Mouse (Mus musculus) NIH3T3 (cell line): ENCODE measurements around the gene Stk19.

Source experiments
- DNase-seq: peaks from one replicate; pipeline ENCODE4 v3.0.0-alpha.2; 2012; ENCODE audit warnings: low read depth

Gene Stk19

GRCm38 (mm10) chr17:34836856-34837221, at the start of gene Stk19, which contains the start of gene Dxo:
Stk19 (minus strand) TSS chr17:34836945.
Dxo (plus strand) TSS chr17:34837019.
- peak; percentile 98 for DNase-seq

- peak; percentile 72 for DNase-seq
Observed at GRCm38 (mm10) chr17:34885615-34886014, 48.9 kb upstream of the Stk19 start.

- no peak for DNase-seq
Observed at GRCm38 (mm10) chr17:34884704-34885103, 48.0 kb upstream of the Stk19 start.

- peak; percentile 67 for DNase-seq
Observed at GRCm38 (mm10) chr17:34883332-34883731, 46.6 kb upstream of the Stk19 start.

GRCm38 (mm10) chr17:34881683-34882310, 45.1 kb upstream of the Stk19 start, which contains the start of gene Gm20547:
Gm20547 (minus strand) TSS chr17:34882042.
- no peak for DNase-seq

- DNase-seq = peak; percentile 70
Observed at GRCm38 (mm10) chr17:34881166-34881565, 44.4 kb upstream of the Stk19 start.

- DNase-seq = peak; percentile 51
Observed at GRCm38 (mm10) chr17:34879336-34879879, 42.7 kb upstream of the Stk19 start, which contains the start of gene Zbtb12. Zbtb12 (plus strand) TSS chr17:34879483.

GRCm38 (mm10) chr17:34874321-34874720, 37.6 kb upstream of the Stk19 start:
- no peak for DNase-seq

- no peak for DNase-seq
Observed at GRCm38 (mm10) chr17:34865981-34866380, 29.2 kb upstream of the Stk19 start.

GRCm38 (mm10) chr17:34862416-34863081, 25.8 kb upstream of the Stk19 start, which contains the start of gene Cfb:
Cfb (minus strand) TSS chr17:34862518.
- DNase-seq = no peak

GRCm38 (mm10) chr17:34861704-34862415, 25.1 kb upstream of the Stk19 start:
- DNase-seq = no peak

GRCm38 (mm10) chr17:34860514-34860913, 23.8 kb upstream of the Stk19 start:
- DNase-seq = no peak

GRCm38 (mm10) chr17:34858670-34859069, 21.9 kb upstream of the Stk19 start:
- no peak for DNase-seq

GRCm38 (mm10) chr17:34855825-34856224, 19.1 kb upstream of the Stk19 start:
- DNase-seq = peak; percentile 88

GRCm38 (mm10) chr17:34854761-34855160, 18.0 kb upstream of the Stk19 start:
- DNase-seq = no peak

- DNase-seq = no peak
Observed at GRCm38 (mm10) chr17:34853511-34853910, 16.8 kb upstream of the Stk19 start.

GRCm38 (mm10) chr17:34850517-34851125, 13.9 kb upstream of the Stk19 start:
- peak; percentile 10 for DNase-seq

GRCm38 (mm10) chr17:34849722-34850516, 13.2 kb upstream of the Stk19 start, which contains the start of the genes Skiv2l and Nelfe:
Skiv2l (minus strand) TSS chr17:34850210.
Nelfe (plus strand) TSS chr17:34850391.
- peak; percentile 99 for DNase-seq

GRCm38 (mm10) chr17:34847615-34848014, 10.9 kb upstream of the Stk19 start:
- DNase-seq = no peak

GRCm38 (mm10) chr17:34847192-34847591, 10.4 kb upstream of the Stk19 start:
- DNase-seq = no peak

GRCm38 (mm10) chr17:34844884-34845283, 8.1 kb upstream of the Stk19 start:
- no peak for DNase-seq
